Mouse (Mus musculus) forebrain, embryonic 14.5 days (tissue): ENCODE measurements around the gene Vash2. TPM values are rescaled to one million over a fixed set of nuclear protein-coding genes. Genes with fewer than 3 reads are reported as not detected.

Experiments used
- ATAC-seq: fragments of 200-750 bp; cut with Nextera tagmentation; 2 replicates; pipeline ENCODE4 v1.8.0; 2017; ENCODE audit warnings: mild to moderate bottlenecking, moderate library complexity
- DNase-seq: peaks from one replicate; pipeline ENCODE4 v3.0.0-alpha.2; 2015; ENCODE audit warnings: low spot score
- H3K27ac ChIP-seq: fragments of 300-500 bp; sonication (generic); 2 replicates; pipeline ENCODE4 v1.5.1; 2014; ENCODE audit warnings: low read depth, mild to moderate bottlenecking, control low read depth, low read length, moderate library complexity
- H3K27me3 ChIP-seq: fragments of 300-500 bp; sonication (generic); replicated peaks from 2 replicates; pipeline ENCODE4 v1.6.1; 2014; ENCODE audit warnings: low read length, control low read depth, mixed read lengths; ENCODE audit not compliant: control insufficient read depth, insufficient read depth
- H3K36me3 ChIP-seq: fragments of 300-500 bp; sonication (generic); 2 replicates; pipeline ENCODE4 v1.6.1; 2014; ENCODE audit warnings: low read length, control low read depth; ENCODE audit not compliant: control insufficient read depth, insufficient read depth
- H3K4me1 ChIP-seq: fragments of 300-500 bp; sonication (generic); 2 replicates; pipeline ENCODE4 v1.6.1; 2014; ENCODE audit warnings: antibody characterized with exemption, low read length, control low read depth; ENCODE audit not compliant: control insufficient read depth, insufficient read depth
- H3K4me2 ChIP-seq: fragments of 300-500 bp; sonication (generic); 2 replicates; pipeline ENCODE4 v1.6.1; 2014; ENCODE audit warnings: mild to moderate bottlenecking, control low read depth, low read length
- H3K4me3 ChIP-seq: fragments of 300-500 bp; sonication (generic); 2 replicates; pipeline ENCODE4 v1.5.1; 2014; ENCODE audit warnings: low read depth, low read length, control low read depth
- H3K9ac ChIP-seq: fragments of 300-500 bp; sonication (generic); 2 replicates; pipeline ENCODE4 v1.6.1; 2014; ENCODE audit warnings: mild to moderate bottlenecking, low read length, control low read depth, moderate library complexity
- H3K9me3 ChIP-seq: fragments of 300-500 bp; sonication (generic); replicated peaks from 2 replicates; pipeline ENCODE4 v1.6.1; 2016; ENCODE audit warnings: low read length, control low read depth, mixed read lengths; ENCODE audit not compliant: control insufficient read depth
- WGBS: fragments of 180-500 bp; shearing (Covaris S2); extraction: QIAGEN DNeasy Blood & Tissue Kit; methylation state at CpG from one replicate; pipeline ENCODE4 v1.1.7; 2014; 5-methylcytosine and 5-hydroxymethylcytosine counted together
- polyA plus RNA-seq: library from polyadenylated mRNA; unstranded; fragments of >200 nt; fragmentation: Nextera tagmentation; extraction: Ambion mirVana; gene quantifications from 2 replicates; pipeline ENCODE4 v1.2.1, GENCODE M21; 2014

The Vash2 gene
- polyA plus RNA-seq, 1 experiment from 2014 or later = 77.3 TPM

- no peak overlapping the region for H3K9ac ChIP-seq
- H3K4me1 ChIP-seq = no peaks in the 10 kb centered on the region
- H3K4me3 ChIP-seq = no peak overlapping the region
- no peaks in the 10 kb centered on the region for H3K27me3 ChIP-seq
- no peak overlapping the region for H3K4me2 ChIP-seq
- H3K9me3 ChIP-seq = no peaks in the 10 kb centered on the region
- no peak overlapping the region for H3K27ac ChIP-seq
- no peak for DNase-seq
- ATAC-seq = no peak
- no peaks in the 10 kb centered on the region for H3K36me3 ChIP-seq
- WGBS = 70% methylated on average over 8 of the region's 8 CpGs
Observed at GRCm38 (mm10) chr1:190919725-190920469, 59.2 kb downstream of the Vash2 start.

- Histone ChIP-seq H3K4me3 (no peak overlapping the region), H3K27me3 (no peaks in the 10 kb centered on the region), H3K9ac (no peak overlapping the region), H3K4me2 (no peak overlapping the region), H3K27ac (no peak overlapping the region), H3K9me3 (no peaks in the 10 kb centered on the region), H3K36me3 (no peaks in the 10 kb centered on the region), H3K4me1 (no peaks in the 10 kb centered on the region)
- DNase-seq (no peak), ATAC-seq (no peak)
- WGBS = 65% methylated on average over 7 of the region's 7 CpGs
Observed at GRCm38 (mm10) chr1:190918938-190919337, 60.2 kb downstream of the Vash2 start.

GRCm38 (mm10) chr1:190912623-190913022 is 66.5 kb downstream of the Vash2 start:
- 52% methylated on average over 1 of the region's 1 CpGs for WGBS
- Histone ChIP-seq H3K4me1 (peaks cover 9% of the 10 kb centered on the region), H3K4me3 (no peak overlapping the region), H3K27ac (no peak overlapping the region), H3K9me3 (no peaks in the 10 kb centered on the region), H3K27me3 (no peaks in the 10 kb centered on the region), H3K9ac (no peak overlapping the region), H3K36me3 (no peaks in the 10 kb centered on the region), H3K4me2 (no peak overlapping the region)
- no peak for DNase-seq
- no peak for ATAC-seq

GRCm38 (mm10) chr1:190911415-190912123 is 67.5 kb downstream of the Vash2 start, which contains the start of gene Rps6kc1:
Rps6kc1 (minus strand) TSS chr1:190911770.
- WGBS = under 1% methylated on average over 47 of the region's 47 CpGs
- Histone ChIP-seq H3K27ac (peak within 1 kb of the TSS; percentile 58), H3K36me3 (no peaks in the 10 kb centered on the region), H3K4me2 (peak within 1 kb of the TSS; percentile 73), H3K9ac (peak within 1 kb of the TSS; percentile 92), H3K4me3 (peak within 1 kb of the TSS; percentile 79), H3K27me3 (no peaks in the 10 kb centered on the region), H3K4me1 (peaks cover 9% of the 10 kb centered on the region), H3K9me3 (no peaks in the 10 kb centered on the region)
- DNase-seq = peak; percentile 90
- ATAC-seq = peak; percentile 93

GRCm38 (mm10) chr1:190910836-190911235 is 68.3 kb downstream of the Vash2 start:
- peak overlapping the region; percentile 92 for H3K9ac ChIP-seq
- H3K4me1 ChIP-seq = peaks cover 9% of the 10 kb centered on the region
- H3K27me3 ChIP-seq = no peaks in the 10 kb centered on the region
- 82% methylated on average over 6 of the region's 6 CpGs for WGBS
- H3K9me3 ChIP-seq = no peaks in the 10 kb centered on the region
- H3K36me3 ChIP-seq = no peaks in the 10 kb centered on the region
- H3K4me2 ChIP-seq = peak overlapping the region; percentile 73
- H3K4me3 ChIP-seq = peak overlapping the region; percentile 79
- DNase-seq = no peak
- ATAC-seq = no peak
- H3K27ac ChIP-seq = no peak overlapping the region

- Histone ChIP-seq H3K36me3 (peaks cover 13% of the 10 kb centered on the region), H3K9ac (no peak overlapping the region), H3K27ac (no peak overlapping the region), H3K4me3 (no peak overlapping the region), H3K4me1 (no peaks in the 10 kb centered on the region), H3K27me3 (no peaks in the 10 kb centered on the region), H3K9me3 (no peaks in the 10 kb centered on the region), H3K4me2 (no peak overlapping the region)
- 90% methylated on average over 16 of the region's 16 CpGs for WGBS
- no peak for DNase-seq
- no peak for ATAC-seq
Observed at GRCm38 (mm10) chr1:190904714-190905113, 74.4 kb downstream of the Vash2 start.

- no peak for ATAC-seq
Observed at GRCm38 (mm10) chr1:190904136-190904535, 75.0 kb downstream of the Vash2 start.

GRCm38 (mm10) chr1:190901082-190901481 is 78.0 kb downstream of the Vash2 start:
- Histone ChIP-seq H3K27ac (no peak overlapping the region), H3K9ac (no peak overlapping the region), H3K4me3 (no peak overlapping the region), H3K4me1 (no peaks in the 10 kb centered on the region), H3K27me3 (no peaks in the 10 kb centered on the region), H3K36me3 (peaks cover 41% of the 10 kb centered on the region), H3K9me3 (no peaks in the 10 kb centered on the region), H3K4me2 (no peak overlapping the region)
- 70% methylated on average over 2 of the region's 2 CpGs for WGBS
- DNase-seq (no peak), ATAC-seq (no peak)

More at GRCm38 (mm10) chr1:190904136-190904535, 75.0 kb downstream of the Vash2 start:
- DNase-seq = no peak
- Histone ChIP-seq H3K4me2 (no peak overlapping the region), H3K4me3 (no peak overlapping the region), H3K9ac (no peak overlapping the region), H3K27ac (no peak overlapping the region), H3K9me3 (no peaks in the 10 kb centered on the region), H3K36me3 (peaks cover 17% of the 10 kb centered on the region), H3K27me3 (no peaks in the 10 kb centered on the region), H3K4me1 (no peaks in the 10 kb centered on the region)
- WGBS = 96% methylated on average over 3 of the region's 3 CpGs
